Mouse (Mus musculus) activated CD4-positive, CD25-positive, alpha-beta regulatory T cell, adult 9 weeks (primary cell): Measurements from ENCODE around the gene Amn. TPM values are rescaled to one million over a fixed set of nuclear protein-coding genes. Genes with fewer than 3 reads are reported as not detected.

Experiments
- polyA plus RNA-seq: library from polyadenylated mRNA; unstranded; fragments of 100-300 nt; shearing (Covaris generic); gene quantifications from one replicate; pipeline ENCODE4 v1.2.1, GENCODE M21; 2017

The Amn gene
- 0.35 TPM for polyA plus RNA-seq

DNA sequence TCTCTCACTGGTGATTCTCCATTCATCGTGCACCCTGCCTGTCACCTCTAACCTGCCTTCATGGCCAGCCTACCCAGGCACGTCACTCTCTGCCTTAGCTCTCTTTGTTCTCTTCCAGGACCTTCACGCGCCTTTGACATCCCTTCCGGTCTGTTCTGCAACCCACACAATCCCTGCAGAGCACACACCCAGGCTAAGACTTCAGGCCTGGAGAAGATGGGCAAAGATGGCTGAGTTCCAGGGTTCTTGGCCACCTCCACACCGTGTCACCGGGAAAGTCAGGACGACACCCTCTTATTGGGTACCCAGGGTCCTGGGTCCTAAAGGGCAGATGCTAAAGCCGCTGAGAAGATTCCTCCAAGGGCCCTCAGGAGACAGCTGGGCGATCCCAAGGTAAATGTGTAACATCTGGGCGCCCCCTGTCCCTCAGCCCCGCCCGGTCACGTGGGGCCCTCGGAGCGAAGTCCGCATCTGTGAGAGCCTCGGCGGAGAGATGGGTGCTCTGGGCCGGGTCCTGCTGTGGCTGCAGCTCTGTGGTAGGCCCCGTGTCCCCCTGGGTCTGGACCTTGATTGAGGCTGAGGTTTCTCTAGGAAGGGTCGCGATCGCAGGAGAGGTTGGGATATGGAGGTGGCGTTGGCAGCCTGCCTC is at the start of gene Amn:
Amn (plus strand) TSS at position 467 of the 649 bp plus-strand sequence.

Other genes starting within 250 kb of the Amn start
- gene Rcor1, start 231.7 kb upstream of the Amn start, polyA plus RNA-seq: 6.8 TPM
- 26.0 TPM for gene Traf3, start 104.7 kb upstream of the Amn start, polyA plus RNA-seq
- 1.3 TPM for gene 4930595D18Rik, start 86.6 kb upstream of the Amn start, polyA plus RNA-seq
- gene Cdc42bpb, start 106.6 kb downstream of the Amn start, polyA plus RNA-seq: 0.26 TPM
- gene Lbhd2, start 135.7 kb downstream of the Amn start, polyA plus RNA-seq: not detected
- gene Exoc3l4, start 145.9 kb downstream of the Amn start, polyA plus RNA-seq: not detected
- gene Tnfaip2, start 171.4 kb downstream of the Amn start, polyA plus RNA-seq: not detected
- not detected for gene Gm266, start 214.7 kb downstream of the Amn start, polyA plus RNA-seq